Comparison of ENCODE assay signal across 12 mouse cellular contexts in genomic region chr15:85724271-85725165, GRCm38 (mm10). TPM values are rescaled to one million over a fixed set of nuclear protein-coding genes. Genes with fewer than 3 reads are reported as not detected.
DNase-seq lines count a peak whose midpoint lies in the region; ATAC-seq and TF ChIP-seq lines count a peak whose summit lies in the region.
"Had no signal": no experiment of that assay in that cellular context is flagged by ENCODE, and none has a peak within 500 bp of the region (broad histone marks: within the 10 kb centered on the region; RNA-seq: fewer than 3 reads in every experiment).

No protein-coding gene starts in this region.

- H3K9me3 ChIP-seq in forebrain, postnatal 0 days (ENCODE audit: low read length), result no peaks in the 10 kb centered on the region
- no peaks in the 10 kb centered on the region for H3K9me3 ChIP-seq in forebrain, embryonic 16.5 days (ENCODE audit: control insufficient read depth, low read length)
- no peaks in the 10 kb centered on the region for H3K9me3 ChIP-seq in forebrain, embryonic 15.5 days
- H3K9me3 ChIP-seq: embryonic facial prominence, embryonic 12.5 days; limb, embryonic 12.5 days had no signal

- no peak for DNase-seq in forebrain, postnatal 0 days
- DNase-seq in MN1 (ENCODE audit: low spot score), result peak; percentile 98
- DNase-seq in heart, adult 8-10 months (ENCODE audit: low spot score), result peak; percentile 73
- DNase-seq in kidney, adult 2 months, result peak; percentile 84
- DNase-seq in left cerebral cortex, adult 18-20 months (ENCODE audit: low spot score in 2 of 2), result no peak
- DNase-seq in left cerebral cortex, postnatal 14 days (ENCODE audit: low spot score in 2 of 2), result no peak
- DNase-seq: lung, postnatal 36 days had no signal

- intact Hi-C loops in left cerebral cortex, postnatal 14 days (cut with DNase I), result no loop called here

- no peaks in the 10 kb centered on the region for H3K4me1 ChIP-seq in forebrain, postnatal 0 days (ENCODE audit: insufficient read depth)
- H3K4me1 ChIP-seq in forebrain, embryonic 16.5 days (replicated peaks; ENCODE audit: control insufficient read depth, insufficient read depth, low read length), result no peaks in the 10 kb centered on the region; the same call in 1 of the 2 replicates
- peaks cover 19% of the 10 kb centered on the region; the same call in 1 of the 2 replicates for H3K4me1 ChIP-seq in kidney, adult 2 months (ENCODE audit: control insufficient read depth, insufficient read depth, low read length)
- H3K4me1 ChIP-seq in forebrain, embryonic 15.5 days, result no peaks in the 10 kb centered on the region
- H3K4me1 ChIP-seq: embryonic facial prominence, embryonic 12.5 days; limb, embryonic 12.5 days had no signal

- WGBS in forebrain, postnatal 0 days, result 40% methylated on average over 11 of the region's 11 CpGs
- 47% methylated on average over 11 of the region's 11 CpGs for whole genome bisulfite sequencing in forebrain, embryonic 16.5 days
- 24% methylated on average over 11 of the region's 11 CpGs for WGBS in kidney, adult 2 months
- WGBS in forebrain, embryonic 15.5 days, result 52% methylated on average over 11 of the region's 11 CpGs

- H3K9ac ChIP-seq in forebrain, postnatal 0 days, result no peak overlapping the region
- no peak overlapping the region for H3K9ac ChIP-seq in forebrain, embryonic 16.5 days (replicated peaks; ENCODE audit: low read depth, low read length)
- H3K9ac ChIP-seq in forebrain, embryonic 15.5 days (replicated peaks), result no peak overlapping the region
- H3K9ac ChIP-seq: embryonic facial prominence, embryonic 12.5 days; limb, embryonic 12.5 days had no signal

- no peak overlapping the region for H3K4me3 ChIP-seq in forebrain, postnatal 0 days (ENCODE audit: low read depth, low read length)
- H3K4me3 ChIP-seq in forebrain, embryonic 16.5 days (replicated peaks; ENCODE audit: low read length), result no peak overlapping the region
- H3K4me3 ChIP-seq in kidney, adult 2 months (ENCODE audit: insufficient read depth, low read depth, low read length), result peak overlapping the region; percentile 48
- H3K4me3 ChIP-seq in forebrain, embryonic 15.5 days, result no peak overlapping the region
- H3K4me3 ChIP-seq: embryonic facial prominence, embryonic 12.5 days; limb, embryonic 12.5 days had no signal

- H3K36me3 ChIP-seq in forebrain, postnatal 0 days (ENCODE audit: insufficient read depth), result no peaks in the 10 kb centered on the region
- H3K36me3 ChIP-seq in forebrain, embryonic 16.5 days (ENCODE audit: control insufficient read depth, insufficient read depth), result no peaks in the 10 kb centered on the region
- no peaks in the 10 kb centered on the region; the same call in 1 of the 2 replicates for H3K36me3 ChIP-seq in kidney, adult 2 months (ENCODE audit: control insufficient read depth, insufficient read depth, low read length)
- no peaks in the 10 kb centered on the region for H3K36me3 ChIP-seq in forebrain, embryonic 15.5 days
- H3K36me3 ChIP-seq: embryonic facial prominence, embryonic 12.5 days; limb, embryonic 12.5 days had no signal

- no peaks in the 10 kb centered on the region for H3K27me3 ChIP-seq in forebrain, postnatal 0 days (ENCODE audit: insufficient read depth, low read length)
- no peaks in the 10 kb centered on the region; the same call in 1 of the 2 replicates for H3K27me3 ChIP-seq in forebrain, embryonic 16.5 days (replicated peaks; ENCODE audit: control insufficient read depth, insufficient read depth, low read length)
- H3K27me3 ChIP-seq in kidney, adult 2 months (replicated peaks; ENCODE audit: control insufficient read depth, insufficient read depth, low read length), result no peaks in the 10 kb centered on the region
- H3K27me3 ChIP-seq in forebrain, embryonic 15.5 days, result peaks cover 7% of the 10 kb centered on the region

- no peak overlapping the region for H3K4me2 ChIP-seq in forebrain, postnatal 0 days (ENCODE audit: low read depth)
- H3K4me2 ChIP-seq in forebrain, embryonic 16.5 days (ENCODE audit: low read length), result no peak overlapping the region
- no peak overlapping the region for H3K4me2 ChIP-seq in forebrain, embryonic 15.5 days (replicated peaks)
- H3K4me2 ChIP-seq: embryonic facial prominence, embryonic 12.5 days; limb, embryonic 12.5 days had no signal

- ATAC-seq in forebrain, postnatal 0 days, result peak; percentile 29; the same call in 1 of the 2 replicates
- ATAC-seq in forebrain, embryonic 16.5 days, result no peak
- ATAC-seq in forebrain, embryonic 15.5 days (replicated peaks), result no peak
- ATAC-seq: inflammation-experienced regulatory T-cells, adult 6 months had no signal

- 0 out of 2 replicates have a peak overlapping the region, but pooled peaks have one; percentile 29 for H3K27ac ChIP-seq in forebrain, postnatal 0 days (ENCODE audit: low read depth, low read length)
- no peak overlapping the region for H3K27ac ChIP-seq in forebrain, embryonic 16.5 days (ENCODE audit: low read length)
- H3K27ac ChIP-seq in kidney, adult 2 months (ENCODE audit: insufficient read depth, low read depth, low read length), result peak overlapping the region; percentile 94
- H3K27ac ChIP-seq in forebrain, embryonic 15.5 days (replicated peaks), result no peak overlapping the region
- H3K27ac ChIP-seq: embryonic facial prominence, embryonic 12.5 days; limb, embryonic 12.5 days had no signal

- no peak for TF ChIP-seq CTCF in forebrain, postnatal 0 days (IDR thresholded peaks at IDR 0.05; ENCODE audit: low read depth)
- no peak for TF ChIP-seq CTCF in kidney, adult 2 months (conservative IDR thresholded peaks at IDR 0.05; ENCODE audit: insufficient read depth, insufficient read length, low read depth, low read length)

- peak; percentile 21 for TF ChIP-seq POLR2A in kidney, adult 2 months (IDR thresholded peaks at IDR 0.05; ENCODE audit: low read depth, low read length)

RNA-seq across cellular contexts. Expression of gene Ppara, which starts 10.3 kb away (rescaled TPM):
- total RNA-seq in forebrain, postnatal 0 days (2014; rRNA removed), result 0.92 and 1.7 TPM in 2 replicates
- polyA plus RNA-seq in forebrain, postnatal 0 days (2015; fragmentation: Nextera tagmentation; extraction: Ambion mirVana), result 1.9 and 2.0 TPM in 2 replicates
- polyA plus RNA-seq in forebrain, embryonic 16.5 days (2015; fragmentation: Nextera tagmentation; extraction: Ambion mirVana), result 0.90 and 1.6 TPM in 2 replicates
- total RNA-seq in heart, adult 8-10 months (2022), result 10 to 100 TPM; 50.2 to 79.0 (median 59.5) TPM
- polyA plus RNA-seq in kidney, adult 2 months (2012; rRNA removed), result 31.3 and 32.5 TPM in 2 replicates
- total RNA-seq in left cerebral cortex, adult 18-20 months (2021), result 1 to 10 TPM; 3.2 to 4.1 TPM
- 1 to 10 TPM; 3.7 to 4.6 TPM for total RNA-seq in left cerebral cortex, postnatal 14 days (2021)
- 1.4 and 1.5 TPM in 2 replicates for polyA plus RNA-seq in forebrain, embryonic 15.5 days (2015; fragmentation: Nextera tagmentation; extraction: Ambion mirVana)
- polyA plus RNA-seq: inflammation-experienced regulatory T-cells, adult 6 months had no signal

Comparison
In these comparisons a context has a peak if more than half of its experiments do, and no peak if none do; other contexts are left out.
1. H3K27ac ChIP-seq: peak in forebrain, postnatal 0 days (single experiment) and kidney, adult 2 months (single experiment); none in forebrain, embryonic 16.5 days (single experiment) and forebrain, embryonic 15.5 days (single experiment).
2. DNase-seq: peak in MN1 (single experiment), heart, adult 8-10 months (single experiment) and kidney, adult 2 months (single experiment); none in forebrain, postnatal 0 days (single experiment), left cerebral cortex, adult 18-20 months (0 of 2) and left cerebral cortex, postnatal 14 days (0 of 2).
3. RNA of gene Ppara, which starts 10.3 kb away (total RNA-seq): 50.2 to 79.0 TPM in heart, adult 8-10 months; 3.7 to 4.6 TPM in left cerebral cortex, postnatal 14 days, 3.2 to 4.1 TPM in left cerebral cortex, adult 18-20 months and 0.92 to 1.7 TPM in forebrain, postnatal 0 days; every median in the first group is over 4 times any median in the second.